ENCODE assay signal across 8 mouse cellular contexts in the genomic region with DNA sequence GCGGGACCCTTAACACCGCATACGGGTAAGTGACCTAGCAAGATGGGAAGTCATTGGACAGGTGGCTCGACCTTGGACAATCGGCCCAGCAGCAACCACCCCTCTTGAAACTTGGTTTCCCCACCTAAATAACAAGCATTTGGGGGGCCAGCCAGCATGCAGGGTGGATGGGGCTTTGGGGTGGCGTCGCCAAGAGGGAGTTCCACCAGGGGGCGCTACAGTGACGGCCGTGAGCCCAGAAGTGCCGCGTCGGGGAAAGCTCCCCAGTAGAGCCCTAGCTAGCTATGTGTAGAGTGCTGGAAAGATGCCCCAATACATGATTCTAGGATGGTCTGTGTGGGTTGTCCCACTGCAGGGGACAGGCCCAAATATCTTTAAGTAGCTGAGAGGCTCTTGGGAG. TPM values are rescaled to one million over a fixed set of nuclear protein-coding genes. Genes with fewer than 3 reads are reported as not detected.
DNase-seq lines count a peak whose midpoint lies in the region; ATAC-seq and TF ChIP-seq lines count a peak whose summit lies in the region.

No protein-coding gene starts in this region.

- H3K27ac ChIP-seq in ES-Bruce4 (ENCODE audit: insufficient read depth, low read length) = no peak overlapping the region
- H3K27ac ChIP-seq in liver, postnatal 0 days (ENCODE audit: low read depth) = no peak overlapping the region

- no peak for TF ChIP-seq POLR2A in ES-Bruce4 (IDR thresholded peaks at IDR 0.05; ENCODE audit: insufficient read depth, low read length)

- H3K4me1 ChIP-seq in ES-Bruce4 (ENCODE audit: control insufficient read depth, insufficient read depth, low read length) = peaks cover 4% of the 10 kb centered on the region
- peaks cover 9% of the 10 kb centered on the region for H3K4me1 ChIP-seq in liver, postnatal 0 days (ENCODE audit: insufficient read depth)

- peak; percentile 68 for DNase-seq in layer of hippocampus, adult 11-12 months (ENCODE audit: low spot score)
- DNase-seq in layer of hippocampus, adult 9-11 months = no peak
- peak; percentile 89 for DNase-seq in adrenal gland, postnatal 14 days
- peak; percentile 60 to 70 for DNase-seq in gastrocnemius, postnatal 4 days (ENCODE audit: low spot score in 2 of 2)
- peak; percentile 84 for DNase-seq in liver, postnatal 0 days
- peak; percentile 66 for DNase-seq in splenic B cell, adult 2 months (ENCODE audit: low read depth, low spot score)

- no peaks in the 10 kb centered on the region for H3K36me3 ChIP-seq in ES-Bruce4 (ENCODE audit: control insufficient read depth, insufficient read depth, low read length, poor library complexity, severe bottlenecking)
- no peaks in the 10 kb centered on the region for H3K36me3 ChIP-seq in liver, postnatal 0 days (replicated peaks; ENCODE audit: insufficient read depth, low read length)
- H3K36me3 ChIP-seq in splenic B cell, adult 2 months (ENCODE audit: control insufficient read depth, insufficient read depth, low read length, poor library complexity, severe bottlenecking) = no peaks in the 10 kb centered on the region

- peak overlapping the region; percentile 49 for H3K4me3 ChIP-seq in ES-Bruce4 (ENCODE audit: low read depth, low read length)
- no peak overlapping the region for H3K4me3 ChIP-seq in liver, postnatal 0 days (ENCODE audit: low read depth, low read length)

- no peak for TF ChIP-seq EP300 in ES-Bruce4 (IDR thresholded peaks at IDR 0.05; ENCODE audit: insufficient read depth, low read depth, low read length)
- TF ChIP-seq EP300 in liver, postnatal 0 days (IDR thresholded peaks at IDR 0.05; ENCODE audit: low read depth) = no peak

- H3K9ac ChIP-seq in ES-Bruce4 (ENCODE audit: low read depth, poor library complexity, severe bottlenecking) = peak overlapping the region; percentile 15; the same call in 1 of the 2 replicates
- H3K9ac ChIP-seq in liver, postnatal 0 days (replicated peaks) = no peak overlapping the region

- H3K4me2 ChIP-seq in liver, postnatal 0 days (ENCODE audit: low read depth, low read length) = no peak overlapping the region

- H3K9me3 ChIP-seq in ES-Bruce4 (replicated peaks; ENCODE audit: control insufficient read depth, insufficient read depth, low read length, poor library complexity, severe bottlenecking) = no peaks in the 10 kb centered on the region
- no peaks in the 10 kb centered on the region for H3K9me3 ChIP-seq in liver, postnatal 0 days (ENCODE audit: low read length)

- ATAC-seq in liver, postnatal 0 days = peak; percentile 52; the same call in 1 of the 2 replicates
- no peak for ATAC-seq in activated CD4-positive, CD25-positive, alpha-beta regulatory T cell, adult 4 months

- H3K27me3 ChIP-seq in ES-Bruce4 (ENCODE audit: control insufficient read depth, insufficient read depth, low read length, poor library complexity, severe bottlenecking) = no peaks in the 10 kb centered on the region
- H3K27me3 ChIP-seq in liver, postnatal 0 days (ENCODE audit: insufficient read depth, low read length) = no peaks in the 10 kb centered on the region
- no peaks in the 10 kb centered on the region for H3K27me3 ChIP-seq in splenic B cell, adult 2 months (ENCODE audit: control insufficient read depth, insufficient read depth, low read length, poor library complexity, severe bottlenecking)

- TF ChIP-seq CTCF in ES-Bruce4 (IDR thresholded peaks at IDR 0.05; ENCODE audit: low read depth, low read length) = peak; percentile 81
- peak; percentile 87 for TF ChIP-seq CTCF in liver, postnatal 0 days (IDR thresholded peaks at IDR 0.05; ENCODE audit: low read depth)

- WGBS in liver, postnatal 0 days (ENCODE audit: insufficient replicate concordance) = 20% methylated on average over 13 of the region's 13 CpGs

RNA-seq across cellular contexts. Expression of gene Slc22a18, which starts 7.0 kb away (rescaled TPM):
- polyA plus RNA-seq in ES-Bruce4 (2011; ENCODE audit: insufficient read depth, insufficient read length, low read depth, missing spikeins) = 4.5 and 5.0 TPM in 2 replicates
- 1.8 and 11.3 TPM in 2 replicates for total RNA-seq in adrenal gland, postnatal 14 days (2021)
- total RNA-seq in gastrocnemius, postnatal 4 days (2021) = under 1 TPM; 0.44 to 0.86 TPM
- polyA plus RNA-seq in liver, postnatal 0 days (2015; fragmentation: Nextera tagmentation; extraction: Ambion mirVana) = 18.6 and 20.4 TPM in 2 replicates
- under 1 TPM in 1 of 2 experiments, not detected in 1; 0.32 TPM for polyA plus RNA-seq in activated CD4-positive, CD25-positive, alpha-beta regulatory T cell, adult 4 months (2017; shearing (Covaris generic))

RNA-seq across cellular contexts. Expression of gene Cdkn1c, which starts 19.6 kb away (rescaled TPM):
- 23.4 and 24.2 TPM in 2 replicates for polyA plus RNA-seq in ES-Bruce4 (2011; ENCODE audit: insufficient read depth, insufficient read length, low read depth, missing spikeins)
- total RNA-seq in adrenal gland, postnatal 14 days (2021) = 321 and 419 TPM in 2 replicates
- total RNA-seq in gastrocnemius, postnatal 4 days (2021) = 1,000 to 10,000 TPM; 1,832 to 1,854 TPM
- polyA plus RNA-seq in liver, postnatal 0 days (2015; fragmentation: Nextera tagmentation; extraction: Ambion mirVana) = 36.4 and 52.4 TPM in 2 replicates
- polyA plus RNA-seq in activated CD4-positive, CD25-positive, alpha-beta regulatory T cell, adult 4 months (2017; shearing (Covaris generic)) = under 1 TPM; 0.24 to 0.41 TPM

RNA-seq across cellular contexts. Expression of gene Phlda2, which starts 22.5 kb away (rescaled TPM):
- 43.1 and 44.9 TPM in 2 replicates for polyA plus RNA-seq in ES-Bruce4 (2011; ENCODE audit: insufficient read depth, insufficient read length, low read depth, missing spikeins)
- total RNA-seq in adrenal gland, postnatal 14 days (2021) = 0.78 and 1.4 TPM in 2 replicates
- total RNA-seq in gastrocnemius, postnatal 4 days (2021) = not detected
- 10.5 and 10.8 TPM in 2 replicates for polyA plus RNA-seq in liver, postnatal 0 days (2015; fragmentation: Nextera tagmentation; extraction: Ambion mirVana)
- not detected for polyA plus RNA-seq in activated CD4-positive, CD25-positive, alpha-beta regulatory T cell, adult 4 months (2017; shearing (Covaris generic))

Comparison
In these comparisons a context has a peak if more than half of its experiments do, and no peak if none do; other contexts are left out.
1. RNA of gene Cdkn1c, which starts 19.6 kb away (polyA plus RNA-seq): 36.4 to 52.4 TPM in liver, postnatal 0 days and 23.4 to 24.2 TPM in ES-Bruce4; 0.24 to 0.41 TPM in activated CD4-positive, CD25-positive, alpha-beta regulatory T cell, adult 4 months; every median in the first group is over 10 times any median in the second.
2. RNA of gene Phlda2, which starts 22.5 kb away (polyA plus RNA-seq): 43.1 to 44.9 TPM in ES-Bruce4 and 10.5 to 10.8 TPM in liver, postnatal 0 days; not detected in activated CD4-positive, CD25-positive, alpha-beta regulatory T cell, adult 4 months; every median in the first group is over 10 times any median in the second.